Mouse (Mus musculus): ENCODE measurements around the gene Abracl.

Abracl gene

DNA sequence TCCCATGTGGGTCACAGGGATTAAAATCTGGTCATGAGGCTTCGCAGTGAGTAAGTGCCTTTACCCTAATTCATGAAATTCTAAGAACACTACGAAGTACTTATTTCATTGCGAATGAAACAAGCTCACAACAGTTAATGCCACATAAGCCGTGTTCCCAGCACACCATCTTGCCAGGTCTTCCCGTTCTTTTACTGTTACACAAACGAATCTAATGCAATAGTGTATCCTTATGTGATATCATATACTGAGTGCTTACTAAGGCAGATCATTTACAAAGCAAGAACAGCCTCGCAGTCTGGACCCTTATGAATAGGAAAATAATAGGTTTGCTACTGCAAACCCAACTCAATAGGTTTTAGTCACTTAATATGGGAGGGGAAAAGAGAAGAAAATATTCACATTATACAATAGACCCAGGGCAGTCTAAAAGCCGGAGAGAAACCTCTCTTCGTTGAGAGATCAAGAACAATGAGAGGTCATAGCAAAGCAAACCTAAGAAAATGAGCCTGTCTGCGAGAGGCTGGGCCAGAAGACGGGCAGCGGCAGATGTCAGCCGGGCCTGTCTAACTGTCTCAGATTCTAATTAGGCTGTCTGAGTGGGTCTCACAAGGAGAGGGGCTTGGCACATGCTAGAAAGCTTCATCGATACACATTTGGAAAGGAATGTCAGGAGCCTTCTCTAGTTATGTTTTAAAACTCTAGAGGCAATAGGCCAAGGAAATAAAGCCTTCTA lies 1.3 kb downstream of the Abracl start:
- no peak for DNase-seq (ENCODE audit: low spot score)

DNA sequence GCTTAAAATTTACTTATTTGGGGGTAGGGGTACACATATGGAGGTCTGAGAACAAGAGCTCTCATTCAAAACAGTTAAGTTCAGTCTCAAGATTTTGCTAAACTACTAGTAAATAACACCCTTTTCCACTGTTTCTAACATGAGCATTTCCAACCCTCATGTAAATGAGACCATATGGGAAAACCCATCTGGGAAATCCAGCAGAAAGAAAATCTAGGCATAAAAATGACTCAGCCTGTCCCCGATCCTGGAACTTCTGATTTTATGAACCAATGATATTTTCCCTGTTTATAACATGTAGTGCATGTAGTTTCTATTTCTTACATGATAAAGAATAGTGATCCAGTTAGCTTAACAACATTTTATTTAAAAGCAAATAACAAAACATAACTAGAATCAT lies 2.2 kb downstream of the Abracl start:
- DNase-seq (ENCODE audit: low spot score): no peak

DNA sequence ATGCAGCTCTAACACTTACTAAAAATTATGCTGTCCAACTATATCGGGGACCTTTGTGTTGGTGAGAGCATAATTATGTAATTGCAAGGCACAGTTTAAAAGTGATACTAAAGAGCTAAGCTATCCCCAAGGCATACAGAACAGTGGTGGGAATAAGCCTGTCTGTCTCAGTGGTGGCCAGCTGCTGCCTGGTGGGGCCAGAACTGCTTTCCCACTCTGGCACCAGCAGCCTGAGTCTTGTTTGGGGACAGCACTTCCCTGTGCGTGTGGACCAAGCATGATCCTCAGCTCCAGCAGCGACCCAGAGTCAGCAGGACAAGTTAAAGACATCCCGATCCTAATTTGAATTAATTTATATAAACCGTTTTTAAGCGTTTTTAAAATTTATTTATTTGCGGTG lies 2.6 kb downstream of the Abracl start:
- no peak for DNase-seq (ENCODE audit: low spot score)

DNA sequence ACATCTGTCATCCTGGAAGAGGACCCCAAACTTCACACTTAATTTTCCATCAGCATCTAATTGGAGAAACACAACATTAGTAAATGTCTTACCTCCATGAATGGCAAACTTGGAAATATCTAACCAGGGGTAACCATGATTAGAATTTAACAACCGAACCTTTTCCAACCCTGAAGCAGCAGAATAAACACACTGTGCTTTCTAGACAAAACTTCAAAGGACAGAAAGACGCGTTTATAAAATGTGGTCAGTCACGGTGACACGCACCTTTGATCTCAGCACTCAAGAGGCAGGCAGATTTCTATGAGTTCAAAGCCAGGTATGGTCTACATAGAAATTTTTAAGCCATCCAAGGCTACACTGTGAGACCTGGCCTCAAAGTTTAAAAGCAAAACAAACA lies 11.3 kb downstream of the Abracl start:
- DNase-seq (ENCODE audit: low spot score): no peak

DNA sequence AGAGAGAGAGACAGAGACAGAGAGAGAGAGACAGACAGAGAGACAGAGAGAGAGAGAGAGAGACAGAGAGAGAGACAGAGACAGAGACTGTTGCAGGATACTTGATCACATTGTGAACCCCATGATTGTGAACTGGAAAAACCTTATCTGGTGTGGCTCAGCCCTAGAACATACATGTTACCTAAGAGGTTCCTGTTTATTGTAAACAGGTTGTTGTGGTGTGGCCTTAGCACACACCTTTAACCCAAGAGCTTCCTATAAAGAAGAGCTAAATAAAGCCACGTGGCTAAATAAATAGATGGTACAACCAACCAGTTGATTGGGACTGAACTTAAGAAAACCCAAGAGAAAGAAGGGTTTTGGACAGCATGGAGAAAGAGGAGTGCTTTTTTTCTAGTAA lies 13.3 kb downstream of the Abracl start:
- no peak for DNase-seq (ENCODE audit: low spot score)

DNA sequence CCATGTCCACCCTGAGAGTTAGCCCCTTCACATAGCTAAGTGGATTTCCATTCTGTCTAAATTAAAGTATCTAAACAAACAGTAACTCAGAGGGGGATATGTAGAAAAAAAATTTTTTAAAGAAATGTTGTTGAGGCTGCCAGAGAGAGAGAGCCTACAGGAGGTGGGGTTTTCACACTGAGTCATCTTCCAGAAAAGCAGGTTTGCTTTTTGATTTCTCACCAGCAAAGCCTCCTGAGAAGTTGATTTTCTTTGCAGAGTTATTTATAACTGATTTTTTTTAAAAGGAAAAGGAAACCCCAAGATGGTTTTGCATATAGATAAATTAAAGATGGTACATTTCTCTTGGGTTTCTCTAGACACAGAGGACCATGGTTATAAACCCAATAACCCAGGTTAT lies 15.0 kb downstream of the Abracl start:
- DNase-seq (ENCODE audit: low spot score): no peak

DNA sequence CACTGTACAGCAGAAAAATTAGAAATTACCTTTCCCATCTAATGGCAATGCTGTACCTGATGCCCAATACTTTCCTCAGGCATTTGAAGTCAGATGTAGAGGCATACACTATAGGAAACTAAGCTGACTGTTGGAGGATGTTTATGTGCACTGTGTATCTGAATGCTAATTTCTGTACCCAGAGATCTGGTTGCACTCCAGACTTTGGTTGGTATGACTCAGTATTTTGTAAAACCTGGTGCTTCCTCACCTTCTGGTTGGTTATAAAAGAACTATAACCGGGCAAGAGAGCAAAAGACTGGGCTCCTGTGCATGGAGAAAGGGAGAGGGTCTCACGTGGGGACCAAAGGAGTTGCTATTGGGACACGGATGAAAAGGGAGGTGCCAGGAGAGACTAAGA lies 15.8 kb downstream of the Abracl start:
- no peak for DNase-seq (ENCODE audit: low spot score)

DNA sequence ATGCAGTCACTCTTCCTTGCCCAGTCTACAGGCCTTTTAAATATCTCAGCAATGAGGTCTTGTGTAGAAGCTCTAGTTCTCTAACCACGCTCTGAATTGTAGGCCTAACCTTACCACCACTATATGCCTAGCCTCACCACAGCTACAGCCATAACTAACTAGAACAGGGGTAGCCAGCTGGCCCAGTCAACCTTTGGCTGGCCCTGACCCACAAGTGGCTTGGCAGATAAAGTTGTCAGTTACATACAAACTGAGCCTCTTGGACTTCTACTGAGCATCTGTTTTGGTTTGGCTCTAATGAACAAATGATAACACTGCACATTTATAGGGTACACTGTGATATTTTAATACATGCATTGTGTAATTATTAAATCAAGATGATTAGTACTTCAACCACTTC lies 16.3 kb downstream of the Abracl start:
- DNase-seq (ENCODE audit: low spot score): no peak

DNA sequence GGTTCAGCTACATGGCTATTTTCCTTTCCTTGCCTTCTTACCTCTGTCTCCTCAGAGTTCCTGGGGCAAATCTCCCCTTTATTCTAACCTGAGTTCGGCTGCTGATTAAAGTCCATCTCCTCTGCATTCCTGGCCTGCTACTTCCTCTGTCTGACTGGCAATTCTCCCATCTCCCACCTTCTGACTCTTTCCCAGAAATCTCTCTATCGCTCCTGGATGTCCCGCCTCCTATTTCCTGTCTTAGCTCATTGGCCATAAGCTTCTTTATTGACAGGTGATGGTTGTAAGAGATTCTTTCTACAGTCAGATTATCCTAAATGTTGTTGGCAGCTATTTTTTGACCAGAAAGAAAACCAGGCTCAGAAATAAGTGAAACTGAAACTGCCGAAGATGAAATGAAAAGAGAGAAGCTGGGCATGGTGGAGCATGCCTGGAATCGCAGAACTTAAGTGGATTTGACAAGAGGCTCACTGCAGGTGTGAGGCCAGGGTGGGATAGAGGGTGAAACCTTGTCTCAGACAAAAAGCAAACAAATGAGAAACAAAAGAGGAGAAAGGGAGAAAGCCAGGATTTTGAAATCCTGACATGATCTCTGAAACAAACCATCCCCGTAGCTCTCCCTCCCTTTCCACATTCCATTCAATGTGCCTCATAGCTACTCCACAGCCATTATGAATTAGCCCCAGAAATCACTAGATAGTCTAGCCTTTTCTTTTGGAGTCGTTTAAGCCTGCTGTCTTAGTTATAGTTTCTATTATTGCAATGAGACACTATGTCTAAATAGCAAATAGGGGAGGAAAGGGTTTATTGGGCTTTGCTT lies 17.7 kb downstream of the Abracl start:
- no peak for DNase-seq (ENCODE audit: low spot score)

DNA sequence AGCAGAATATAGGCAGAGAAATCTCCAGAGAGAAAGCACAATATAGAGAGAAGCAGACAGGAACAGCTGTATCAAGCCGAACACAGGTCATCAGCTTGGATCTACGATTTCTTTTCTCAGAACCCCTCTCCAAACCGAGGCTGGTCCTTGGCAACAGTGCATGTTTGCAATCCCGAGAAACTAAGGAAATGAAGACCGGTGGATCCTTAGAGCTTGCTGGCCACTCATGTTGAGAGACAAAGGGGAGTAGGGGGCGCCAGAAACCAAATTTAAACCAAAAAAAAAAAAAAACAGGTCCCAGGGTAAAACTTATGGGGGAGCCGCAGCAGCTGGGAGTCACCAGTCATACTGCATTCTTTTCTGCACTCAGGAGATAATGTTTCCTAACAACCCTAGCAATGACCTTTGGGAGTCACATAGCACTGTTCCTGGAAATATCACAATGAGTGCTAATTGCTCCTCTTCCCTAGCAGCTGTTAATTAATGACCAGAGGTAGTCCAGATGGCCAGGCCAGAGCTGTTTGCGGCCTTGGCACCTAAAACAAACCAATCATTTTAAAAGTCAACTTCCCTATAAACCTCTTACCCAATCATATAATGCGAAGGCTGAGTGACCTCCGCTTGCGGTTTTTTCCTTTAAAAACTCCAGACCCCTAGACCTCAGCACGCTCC lies 19.0 kb downstream of the Abracl start:
- DNase-seq (ENCODE audit: low spot score): no peak

DNA sequence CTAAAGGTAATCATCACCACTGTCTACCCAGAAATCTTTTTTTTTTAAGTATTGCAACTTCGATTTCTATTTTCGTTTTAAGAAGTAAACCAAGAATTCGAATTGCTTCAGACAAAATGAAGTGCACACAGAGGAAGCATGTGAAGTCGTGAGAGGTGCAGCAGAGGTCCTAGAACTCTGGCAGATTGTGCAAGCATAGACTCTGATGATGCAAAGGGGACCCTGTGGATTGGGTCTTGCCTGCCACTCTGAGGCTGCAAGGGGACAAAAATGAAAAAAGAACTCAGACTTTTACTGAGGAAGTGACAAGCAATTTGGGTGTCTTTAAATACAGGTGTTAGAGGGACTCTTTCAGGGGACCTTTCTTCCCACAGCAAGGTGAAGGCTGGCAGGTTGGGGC lies 32.5 kb downstream of the Abracl start:
- DNase-seq (ENCODE audit: low spot score): no peak

DNA sequence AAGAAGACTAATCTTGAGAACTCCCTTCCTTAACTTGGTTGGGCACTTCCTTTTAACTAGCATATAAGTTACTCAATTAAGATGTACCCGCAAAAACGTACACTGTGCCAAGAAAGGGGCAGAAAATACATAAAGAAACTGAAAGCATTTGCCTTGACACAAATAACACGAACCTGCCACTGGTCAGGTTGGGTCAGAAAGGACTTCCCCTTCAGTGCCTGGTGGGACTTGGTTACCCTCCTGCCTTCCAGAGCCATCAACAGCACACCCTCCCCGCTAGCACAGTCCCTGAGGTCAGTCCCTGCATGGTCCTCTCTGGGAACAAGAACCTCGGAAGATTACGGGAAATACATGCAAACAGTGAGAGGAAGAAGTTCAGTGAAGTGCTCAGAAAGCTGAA lies 34.0 kb downstream of the Abracl start:
- no peak for DNase-seq (ENCODE audit: low spot score)

DNA sequence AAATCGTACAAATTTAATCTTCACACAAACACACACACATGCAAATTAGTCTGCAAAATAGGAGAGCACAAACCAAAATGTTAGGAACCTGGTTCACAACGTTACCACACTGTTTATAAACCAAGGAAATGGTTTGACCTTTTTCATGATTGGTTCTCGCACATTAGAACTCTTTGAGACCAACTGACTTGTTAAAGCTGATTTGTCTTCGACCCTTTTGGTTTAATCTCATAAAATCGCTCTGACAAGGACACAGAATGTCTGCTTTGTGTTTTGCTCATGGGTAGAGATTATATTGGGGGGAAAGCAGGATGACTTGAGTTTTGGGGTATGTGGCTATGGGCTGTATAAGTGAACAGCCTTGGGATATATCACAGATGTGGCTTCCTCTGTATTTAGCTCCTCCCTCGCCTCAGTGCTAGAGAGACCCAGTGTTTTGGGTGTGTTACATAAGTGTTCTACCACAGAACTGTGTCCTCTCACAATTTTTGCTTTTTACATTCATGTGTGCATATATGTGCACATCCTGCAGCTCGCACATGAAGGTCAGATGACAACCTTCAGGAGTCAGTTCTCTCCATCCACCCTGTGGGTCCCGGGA lies 35.2 kb downstream of the Abracl start:
- DNase-seq (ENCODE audit: low spot score): no peak

DNA sequence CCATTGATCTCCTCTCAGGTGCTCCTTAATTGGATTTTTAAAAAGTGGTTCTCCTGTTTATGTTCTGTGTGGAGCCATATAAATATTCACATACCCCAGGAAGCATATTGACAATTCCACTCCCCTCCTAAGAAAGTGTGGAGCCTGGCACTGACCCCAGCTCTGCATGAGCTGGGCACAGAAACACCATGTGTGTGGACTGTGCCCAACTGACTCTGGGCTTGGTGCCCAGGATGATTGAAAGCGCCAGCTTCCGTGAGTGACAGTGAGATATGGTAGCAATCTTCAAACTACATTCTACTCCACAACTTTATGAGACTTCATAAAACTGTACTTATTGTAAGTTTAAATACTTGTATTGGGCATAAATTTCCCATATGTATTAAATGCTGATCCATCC lies 39.8 kb downstream of the Abracl start:
- no peak for DNase-seq (ENCODE audit: low spot score)

DNA sequence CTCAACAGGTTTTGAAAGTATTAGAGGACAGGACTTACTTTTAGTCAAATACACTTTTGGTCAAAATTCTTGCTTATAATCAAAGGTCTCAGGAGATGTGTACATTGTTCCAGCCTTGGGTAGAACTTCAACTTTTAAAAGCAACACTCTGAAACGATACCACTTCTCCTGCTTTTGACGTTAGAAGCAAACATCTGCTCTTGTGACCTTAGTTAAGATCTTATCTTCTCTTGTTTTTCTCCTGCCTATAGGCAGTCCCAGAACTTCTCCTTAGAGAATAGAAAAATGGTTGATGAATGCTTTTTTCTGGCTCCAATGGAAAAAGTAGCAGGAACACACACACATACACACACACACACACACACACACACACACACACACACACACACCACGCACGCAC lies 57.0 kb downstream of the Abracl start:
- DNase-seq (ENCODE audit: low spot score): no peak

All from layer of hippocampus, adult 11-12 months (tissue).